Mouse (Mus musculus) ES-E14 (cell line): Measurements from ENCODE around the gene Matn3.
"Not testable (repeated sequence)": the region's sequence is repeated elsewhere in the genome, so short reads cannot be mapped to it uniquely, and the experiment has no call there.

Source experiments
- CHD2 ChIP-seq: IDR thresholded peaks from 2 replicates; pipeline ENCODE4 v1.6.1; 2014; ENCODE audit warnings: mild to moderate bottlenecking, low read depth, low read length, inconsistent platforms
- HCFC1 ChIP-seq: IDR thresholded peaks from 2 replicates; pipeline ENCODE4 v1.6.1; 2012; ENCODE audit warnings: low read length, inconsistent platforms, borderline replicate concordance; ENCODE audit not compliant: insufficient read depth
- MAFK ChIP-seq: IDR thresholded peaks from 2 replicates; pipeline ENCODE4 v1.6.1; 2014; ENCODE audit warnings: mild to moderate bottlenecking, low read depth, low read length, inconsistent platforms; ENCODE audit not compliant: insufficient read depth

- TF ChIP-seq MAFK, HCFC1, CHD2: not testable (repeated sequence)
Observed at GRCm38 (mm10) chr12:8936210-8936609, 11.5 kb upstream of the Matn3 start.
